Mouse (Mus musculus) heart, embryonic 14.5 days (tissue): Measurements from ENCODE around the gene Tmem132c. TPM values are rescaled to one million over a fixed set of nuclear protein-coding genes. Genes with fewer than 3 reads are reported as not detected.

Source experiments
- ATAC-seq: fragments of 200-750 bp; cut with Nextera tagmentation; 2 replicates; pipeline ENCODE4 v1.8.0; 2017; ENCODE audit warnings: low read depth, moderate TSS enrichment; ENCODE audit not compliant: insufficient number of reproducible peaks, insufficient read depth, low FRiP score
- H3K27ac ChIP-seq, 2 experiments: fragments of 200-500 bp in 1 of 2; fragments of 300-500 bp in 1 of 2; sonication (generic) in 1 of 2; replicated peaks in 1 of 2; 2 replicates each; pipeline ENCODE4 v1.5.1; 2012 to 2014; ENCODE audit warnings: low read depth in 2 of 2, low read length in 2 of 2, control low read depth in 1 of 2, mild to moderate bottlenecking in 1 of 2, mixed read lengths in 1 of 2; ENCODE audit not compliant: control insufficient read depth in 1 of 2, insufficient read depth in 1 of 2
- H3K27me3 ChIP-seq: fragments of 300-500 bp; sonication (generic); 2 replicates; pipeline ENCODE4 v1.6.1; 2014; ENCODE audit warnings: mild to moderate bottlenecking, low read length, control low read depth; ENCODE audit not compliant: control insufficient read depth, insufficient read depth
- H3K36me3 ChIP-seq: fragments of 300-500 bp; sonication (generic); 2 replicates; pipeline ENCODE4 v1.6.1; 2014; ENCODE audit warnings: mild to moderate bottlenecking, control low read depth, low read length, mixed read lengths; ENCODE audit not compliant: control insufficient read depth, insufficient read depth
- H3K4me1 ChIP-seq, 2 experiments: fragments of 200-500 bp in 1 of 2; fragments of 300-500 bp in 1 of 2; sonication (generic) in 1 of 2; 2 replicates each; pipeline ENCODE4 v1.6.1; 2012 to 2014; ENCODE audit warnings: low read length in 2 of 2, control low read depth in 1 of 2, mixed read lengths in 1 of 2; ENCODE audit not compliant: control insufficient read depth in 2 of 2, insufficient read depth in 2 of 2
- H3K4me2 ChIP-seq: fragments of 300-500 bp; sonication (generic); 2 replicates; pipeline ENCODE4 v1.6.1; 2014; ENCODE audit warnings: mild to moderate bottlenecking, low read length
- H3K4me3 ChIP-seq, 2 experiments: fragments of 200-500 bp in 1 of 2; fragments of 300-500 bp in 1 of 2; sonication (generic) in 1 of 2; 2 replicates each; pipeline ENCODE4 v1.5.1; 2012 to 2014; ENCODE audit warnings: low read length in 2 of 2, mild to moderate bottlenecking in 2 of 2, control low read depth in 1 of 2, low read depth in 1 of 2, moderate library complexity in 1 of 2; ENCODE audit not compliant: control insufficient read depth in 1 of 2, insufficient read depth in 1 of 2
- H3K9ac ChIP-seq: fragments of 300-500 bp; sonication (generic); 2 replicates; pipeline ENCODE4 v1.6.1; 2014; ENCODE audit warnings: mild to moderate bottlenecking, low read length
- H3K9me3 ChIP-seq: fragments of 300-500 bp; sonication (generic); 2 replicates; pipeline ENCODE4 v1.6.1; 2016; ENCODE audit warnings: low read length, control low read depth; ENCODE audit not compliant: control insufficient read depth
- WGBS: fragments of 180-500 bp; shearing (Covaris S2); extraction: QIAGEN DNeasy Blood & Tissue Kit; methylation state at CpG from one replicate; pipeline ENCODE4 v1.1.7; 2014; 5-methylcytosine and 5-hydroxymethylcytosine counted together
- polyA plus RNA-seq: library from polyadenylated mRNA; unstranded; fragments of >200 nt; fragmentation: Nextera tagmentation; extraction: Ambion mirVana; gene quantifications from 2 replicates; pipeline ENCODE4 v1.2.1, GENCODE M21; 2014

Tmem132c gene
- polyA plus RNA-seq, 1 experiment from 2014 or later: 1.1 TPM

GRCm38 (mm10) chr5:127453580-127453979 lies 212.0 kb downstream of the Tmem132c start:
- Histone ChIP-seq H3K27me3 (no peaks in the 10 kb centered on the region), H3K9me3 (peaks cover 6% of the 10 kb centered on the region; the same call in 1 of the 2 replicates), H3K36me3 (no peaks in the 10 kb centered on the region), H3K27ac (no peak overlapping the region), H3K4me2 (no peak overlapping the region), H3K9ac (no peak overlapping the region), H3K4me3 (no peak overlapping the region), H3K4me1 (no peaks in the 10 kb centered on the region)
- 24% methylated on average over 4 of the region's 4 CpGs for WGBS
- ATAC-seq: no peak

- Histone ChIP-seq H3K9me3 (peaks cover under 1% of the 10 kb centered on the region; the same call in 1 of the 2 replicates), H3K4me2 (no peak overlapping the region), H3K9ac (no peak overlapping the region), H3K36me3 (no peaks in the 10 kb centered on the region), H3K27me3 (no peaks in the 10 kb centered on the region), H3K4me3 (no peak overlapping the region), H3K4me1 (no peaks in the 10 kb centered on the region), H3K27ac (no peak overlapping the region)
- no peak for ATAC-seq
- WGBS: 56% methylated on average over 7 of the region's 7 CpGs
These were observed 212.5 kb downstream of the Tmem132c start for GRCm38 (mm10) chr5:127454068-127454467.

GRCm38 (mm10) chr5:127456076-127456475 lies 214.5 kb downstream of the Tmem132c start:
- Histone ChIP-seq H3K9me3 (no peaks in the 10 kb centered on the region), H3K36me3 (no peaks in the 10 kb centered on the region), H3K27me3 (no peaks in the 10 kb centered on the region), H3K9ac (no peak overlapping the region), H3K4me3 (no peak overlapping the region), H3K27ac (no peak overlapping the region), H3K4me1 (no peaks in the 10 kb centered on the region), H3K4me2 (no peak overlapping the region)
- 80% methylated on average over 10 of the region's 10 CpGs for WGBS
- no peak for ATAC-seq

GRCm38 (mm10) chr5:127468151-127468550 lies 226.5 kb downstream of the Tmem132c start:
- Histone ChIP-seq H3K9ac (no peak overlapping the region), H3K27me3 (no peaks in the 10 kb centered on the region), H3K9me3 (no peaks in the 10 kb centered on the region), H3K27ac (no peak overlapping the region), H3K4me2 (no peak overlapping the region), H3K4me1 (no peaks in the 10 kb centered on the region; a peak in 1 of 4 replicates), H3K36me3 (no peaks in the 10 kb centered on the region), H3K4me3 (no peak overlapping the region)
- 29% methylated on average over 5 of the region's 5 CpGs for WGBS
- no peak for ATAC-seq

GRCm38 (mm10) chr5:127470351-127470750 lies 228.7 kb downstream of the Tmem132c start:
- no peak for ATAC-seq
- H3K27ac ChIP-seq: no peak overlapping the region

GRCm38 (mm10) chr5:127471902-127472301 lies 230.3 kb downstream of the Tmem132c start:
- H3K9ac ChIP-seq: no peak overlapping the region
- 27% methylated on average over 5 of the region's 5 CpGs for WGBS
- H3K9me3 ChIP-seq: no peaks in the 10 kb centered on the region
- no peak for ATAC-seq
- H3K27ac ChIP-seq: no peak overlapping the region
- no peaks in the 10 kb centered on the region; a peak in 1 of 4 replicates for H3K4me1 ChIP-seq
- H3K27me3 ChIP-seq: no peaks in the 10 kb centered on the region
- H3K4me2 ChIP-seq: no peak overlapping the region
- H3K4me3 ChIP-seq: no peak overlapping the region
- no peaks in the 10 kb centered on the region for H3K36me3 ChIP-seq

More at GRCm38 (mm10) chr5:127470351-127470750, 228.7 kb downstream of the Tmem132c start:
- WGBS: 56% methylated on average over 3 of the region's 3 CpGs
- H3K27me3 ChIP-seq: no peaks in the 10 kb centered on the region
- H3K9ac ChIP-seq: no peak overlapping the region
- H3K4me2 ChIP-seq: no peak overlapping the region
- H3K9me3 ChIP-seq: no peaks in the 10 kb centered on the region
- no peak overlapping the region for H3K4me3 ChIP-seq
- H3K4me1 ChIP-seq: no peaks in the 10 kb centered on the region; a peak in 1 of 4 replicates
- no peaks in the 10 kb centered on the region for H3K36me3 ChIP-seq

GRCm38 (mm10) chr5:127473706-127474105 lies 232.1 kb downstream of the Tmem132c start:
- no peak for ATAC-seq

GRCm38 (mm10) chr5:127474856-127475255 lies 233.2 kb downstream of the Tmem132c start:
- no peaks in the 10 kb centered on the region for H3K9me3 ChIP-seq
- no peaks in the 10 kb centered on the region for H3K4me1 ChIP-seq
- 70% methylated on average over 6 of the region's 6 CpGs for WGBS
- no peak overlapping the region for H3K4me2 ChIP-seq
- no peak overlapping the region for H3K9ac ChIP-seq
- no peak for ATAC-seq
- H3K27ac ChIP-seq: no peak overlapping the region
- H3K4me3 ChIP-seq: no peak overlapping the region
- no peaks in the 10 kb centered on the region; the same call in 1 of the 2 replicates for H3K27me3 ChIP-seq
- H3K36me3 ChIP-seq: no peaks in the 10 kb centered on the region

More at GRCm38 (mm10) chr5:127473706-127474105, 232.1 kb downstream of the Tmem132c start:
- 13% methylated on average over 2 of the region's 2 CpGs for WGBS
- no peak overlapping the region for H3K9ac ChIP-seq
- H3K4me3 ChIP-seq: no peak overlapping the region
- H3K36me3 ChIP-seq: no peaks in the 10 kb centered on the region
- no peaks in the 10 kb centered on the region for H3K9me3 ChIP-seq
- no peaks in the 10 kb centered on the region for H3K4me1 ChIP-seq
- H3K4me2 ChIP-seq: no peak overlapping the region
- H3K27ac ChIP-seq: no peak overlapping the region
- no peaks in the 10 kb centered on the region; the same call in 1 of the 2 replicates for H3K27me3 ChIP-seq
